Mouse (Mus musculus): ENCODE measurements around the gene Ccdc81.

DNA sequence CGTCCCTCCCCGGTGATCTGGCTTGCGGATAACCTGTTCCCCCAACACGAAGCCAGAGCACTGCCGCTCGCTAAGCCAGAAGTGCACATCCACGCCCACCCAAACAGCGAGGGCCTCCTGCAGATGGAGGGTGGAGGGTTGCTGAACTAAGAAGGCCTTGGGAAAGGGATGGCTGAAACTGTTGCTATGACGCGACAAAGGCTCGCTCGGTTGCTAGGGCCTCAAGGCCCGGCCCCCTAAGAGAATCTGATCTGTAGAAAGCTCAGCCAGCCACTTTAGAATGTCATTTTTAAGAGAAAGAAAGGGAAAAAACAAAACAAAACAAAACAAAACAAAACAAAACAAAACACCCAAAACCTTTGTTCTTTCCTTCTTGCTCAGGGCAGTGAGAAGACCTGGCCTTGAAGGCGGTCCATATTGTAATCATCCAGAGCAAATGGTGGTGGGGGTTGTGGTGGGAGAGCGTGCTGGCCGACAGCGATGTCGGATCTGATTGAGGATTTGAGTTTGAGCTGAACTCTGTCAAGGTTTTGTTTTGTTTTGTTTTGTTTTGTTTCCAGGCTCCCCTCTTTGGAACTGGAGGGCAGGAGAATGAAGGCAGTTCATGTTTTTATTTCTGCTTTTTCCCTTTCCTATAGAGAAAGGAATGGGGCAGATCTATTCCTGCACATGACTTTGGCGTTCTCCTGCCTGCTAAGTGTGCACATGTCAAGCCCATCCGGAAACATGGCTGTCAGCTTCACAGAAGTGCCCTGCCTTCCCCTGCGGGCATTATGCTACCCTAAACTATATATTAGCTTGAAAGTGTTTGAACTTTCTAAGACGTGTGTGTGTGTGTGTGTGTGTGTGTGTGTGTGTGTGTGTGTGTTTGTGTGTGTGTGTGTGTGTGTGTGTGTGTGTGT lies at the start of gene Ccdc81:
- TF ChIP-seq CTCF (IDR thresholded peaks at IDR 0.05; ENCODE audit: extremely low read depth, insufficient read depth, insufficient read length, insufficient replicate concordance) (no peak), POLR2A (IDR thresholded peaks at IDR 0.05; ENCODE audit: low read depth, low read length) (no peak)
